Mouse (Mus musculus): ENCODE data around the gene Nxf1. TPM values are rescaled to one million over a fixed set of nuclear protein-coding genes. Genes with fewer than 3 reads are reported as not detected.

The Nxf1 gene
- total RNA-seq, 2 experiments from 2014 or later, result 61.9 to 73.6 TPM

DNA sequence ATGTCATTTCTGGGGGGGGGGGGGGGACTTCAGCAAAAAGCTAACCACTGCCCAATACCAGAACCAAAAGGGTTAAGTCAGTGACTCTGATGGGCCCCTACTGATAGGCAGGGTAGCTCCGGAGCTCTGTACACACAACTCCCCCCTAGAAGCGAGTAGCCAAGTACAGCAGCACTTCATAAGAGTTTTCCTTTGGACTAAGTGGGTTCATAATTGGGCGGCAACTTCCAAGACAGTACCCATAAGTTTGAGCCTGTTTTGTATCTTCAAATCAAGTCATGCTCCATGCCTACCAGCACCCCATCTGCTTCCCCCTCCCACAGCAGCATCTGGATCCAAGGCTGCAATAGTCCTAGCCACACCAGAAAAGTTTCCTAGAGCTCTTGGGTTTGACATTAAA lies 1.2 kb upstream of the Nxf1 start:
- no peak for DNase-seq (ENCODE audit: low spot score in 2 of 2)
- intact Hi-C loops (cut with DNase I), result no loop called here

DNA sequence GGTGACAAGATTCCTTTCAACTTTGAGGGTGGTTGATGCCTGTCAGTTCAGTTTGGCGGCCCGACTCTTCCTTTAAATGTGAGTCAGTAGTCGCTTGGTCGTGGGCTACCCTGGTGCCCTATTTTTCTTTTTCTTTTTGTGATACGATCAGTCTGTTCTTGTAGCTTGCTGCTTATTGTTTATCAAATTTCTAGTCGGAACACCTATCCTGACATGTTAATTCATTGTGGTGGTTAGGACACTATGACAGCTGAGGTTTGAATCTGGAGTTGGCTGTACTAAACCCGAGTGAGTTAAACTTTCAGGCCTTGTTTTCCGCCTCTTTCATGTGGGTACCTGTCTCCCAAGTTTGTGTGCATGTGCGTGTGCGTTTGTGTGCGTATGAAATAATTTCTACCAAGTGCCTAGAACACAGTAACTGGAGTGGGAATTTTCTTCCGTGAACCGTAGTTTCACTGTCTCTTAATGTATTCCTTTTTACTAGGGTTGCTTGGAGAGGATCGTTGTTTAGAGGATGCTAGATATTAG lies 662 bp downstream of the Nxf1 start:
- intact Hi-C loops (cut with DNase I), result no loop called here
- no peak for DNase-seq (ENCODE audit: low spot score in 2 of 2)

DNA sequence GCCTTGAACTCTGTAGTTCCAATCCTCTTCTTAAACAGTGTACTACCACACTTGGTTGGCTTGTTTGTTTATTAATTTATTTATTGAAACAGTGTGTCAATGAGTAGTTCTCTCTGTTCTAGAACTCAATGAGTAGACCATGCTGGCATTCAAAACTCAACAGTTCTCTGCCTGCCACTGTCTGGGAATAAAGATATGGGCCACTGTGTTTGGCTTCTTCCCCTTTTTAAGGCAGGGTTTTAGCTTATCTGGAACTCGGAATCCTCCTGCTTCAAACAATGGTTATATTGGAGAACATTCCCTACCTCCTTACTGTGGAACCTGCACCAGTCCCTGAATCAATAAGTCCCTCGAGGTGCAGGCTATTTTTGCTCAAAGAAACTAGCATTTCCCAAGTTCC lies 2.0 kb downstream of the Nxf1 start:
- DNase-seq (ENCODE audit: low spot score in 2 of 2), result no peak
- intact Hi-C loops (cut with DNase I), result no loop called here

DNA sequence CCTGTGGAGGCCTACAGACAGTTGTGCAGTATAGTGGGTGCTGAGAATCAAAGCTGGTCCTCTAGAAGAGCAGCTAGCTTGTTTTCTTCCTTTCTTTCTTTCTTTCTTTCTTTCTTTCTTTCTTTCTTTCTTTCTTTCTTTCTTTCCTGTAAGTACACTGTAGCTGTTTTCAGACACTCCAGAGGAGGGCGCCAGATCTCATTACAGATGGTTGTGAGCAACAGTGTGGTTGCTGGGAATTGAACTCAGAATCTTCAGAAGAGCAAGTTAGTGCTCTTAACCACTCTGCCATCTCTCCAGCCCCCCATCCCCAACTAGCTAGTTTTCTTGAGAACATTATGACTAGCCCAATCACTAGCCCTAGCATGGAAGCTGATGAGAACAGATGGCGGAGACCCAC lies 3.9 kb downstream of the Nxf1 start:
- no peak for DNase-seq (ENCODE audit: low spot score in 2 of 2)
- intact Hi-C loops (cut with DNase I), result no loop called here

DNA sequence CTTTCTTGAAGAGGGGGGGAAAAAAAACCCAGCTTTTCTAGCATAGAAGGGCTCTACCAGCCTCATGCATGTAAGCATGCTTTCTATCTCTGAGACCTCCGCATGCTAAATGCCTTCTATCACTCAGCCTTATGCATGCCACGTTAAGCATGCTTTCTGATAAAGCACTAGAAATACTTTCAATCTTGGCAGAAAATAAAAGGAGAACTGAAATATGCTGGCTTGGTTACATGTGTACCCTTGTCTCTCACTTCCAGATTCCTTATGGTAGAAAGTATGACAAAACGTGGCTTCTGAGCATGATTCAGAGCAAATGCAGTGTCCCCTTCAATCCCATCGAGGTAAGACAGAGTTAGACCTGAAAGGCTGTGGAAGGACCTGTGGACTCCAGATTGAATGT lies 6.4 kb downstream of the Nxf1 start:
- DNase-seq (ENCODE audit: low spot score in 2 of 2), result no peak
- intact Hi-C loops (cut with DNase I), result no loop called here

DNA sequence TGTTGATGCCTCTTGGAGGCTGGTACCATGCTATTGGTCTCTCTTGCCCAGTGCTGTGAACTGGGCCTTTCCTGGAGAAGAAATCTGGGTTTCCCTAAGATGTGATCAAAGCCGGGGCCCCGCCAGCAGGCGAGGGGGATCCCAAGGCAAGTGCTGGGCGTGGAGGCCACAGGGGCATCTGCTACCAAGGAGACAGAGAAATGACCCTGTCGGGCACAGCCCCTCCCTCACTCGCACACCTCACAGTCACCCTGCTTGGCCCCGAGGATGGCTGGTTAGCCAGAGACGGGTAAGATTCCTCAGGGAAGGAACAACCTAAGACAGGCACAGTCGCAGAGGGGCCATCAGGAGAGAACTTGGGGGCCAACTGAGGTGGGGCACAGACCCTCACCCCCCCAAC lies 8.7 kb downstream of the Nxf1 start:
- DNase-seq (ENCODE audit: low spot score in 2 of 2), result no peak
- intact Hi-C loops (cut with DNase I), result no loop called here

DNA sequence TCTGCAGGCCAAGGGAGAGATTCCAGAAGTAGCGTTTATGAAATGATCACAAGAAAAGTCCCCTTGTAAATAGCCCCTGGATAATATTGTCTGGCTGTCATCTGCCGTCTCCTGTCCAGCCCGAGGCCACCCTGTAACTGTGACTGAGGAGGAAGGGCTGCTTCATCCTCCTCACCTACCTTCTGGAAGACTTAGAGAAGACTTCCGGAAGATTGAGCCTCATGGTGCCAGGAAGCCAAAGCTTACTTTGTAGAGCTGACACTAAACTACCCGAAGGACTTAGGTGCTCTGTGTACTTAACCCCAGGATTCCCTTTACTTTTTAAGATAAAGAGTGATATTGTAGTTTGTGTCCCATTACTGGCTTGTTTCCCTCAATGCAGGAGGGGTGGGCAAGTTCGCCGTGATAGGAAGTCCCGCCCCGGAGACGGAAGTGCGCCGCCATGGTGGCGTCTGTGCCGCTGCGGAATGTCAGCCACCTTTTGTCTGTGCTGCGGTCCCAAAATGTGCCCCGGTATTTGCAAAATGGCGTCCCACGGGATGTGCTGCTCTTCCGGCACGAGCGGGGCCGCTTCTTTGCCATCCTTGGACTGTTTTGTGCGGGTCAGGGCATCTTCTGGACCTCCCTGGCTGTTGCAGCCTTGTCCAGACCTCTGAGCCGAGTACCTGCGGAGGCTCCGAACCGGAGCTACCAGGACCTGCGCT lies 13.8 kb downstream of the Nxf1 start, which contains the start of gene Tmem223:
TSS of gene Tmem223 (plus strand) at position 430 of the 704 bp plus-strand sequence.
- peak; percentile 81 to 84 for DNase-seq (ENCODE audit: low spot score in 2 of 2)
- intact Hi-C loops (cut with DNase I), result no loop called here

DNA sequence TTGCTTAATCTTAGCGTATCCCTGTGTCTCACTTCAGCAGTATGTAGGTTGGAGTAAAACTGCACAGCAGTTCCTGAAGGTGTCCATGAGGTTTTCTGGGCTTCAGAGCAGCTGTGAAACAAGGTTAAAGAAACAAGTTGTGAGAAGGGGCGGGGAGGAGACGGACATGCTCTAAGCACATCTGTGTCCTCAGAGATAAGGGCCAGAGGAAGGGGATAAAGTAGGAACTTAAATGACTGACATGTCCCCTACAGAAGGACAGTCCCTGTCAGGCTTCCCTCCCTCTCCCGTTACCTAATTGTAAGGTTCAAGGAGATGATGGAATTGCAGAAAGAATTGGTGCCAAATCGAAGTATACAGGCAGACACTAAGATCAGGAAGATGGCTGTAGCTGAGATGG lies 16.1 kb downstream of the Nxf1 start:
- no peak for DNase-seq (ENCODE audit: low spot score in 2 of 2)
- intact Hi-C loops (cut with DNase I), result no loop called here

DNA sequence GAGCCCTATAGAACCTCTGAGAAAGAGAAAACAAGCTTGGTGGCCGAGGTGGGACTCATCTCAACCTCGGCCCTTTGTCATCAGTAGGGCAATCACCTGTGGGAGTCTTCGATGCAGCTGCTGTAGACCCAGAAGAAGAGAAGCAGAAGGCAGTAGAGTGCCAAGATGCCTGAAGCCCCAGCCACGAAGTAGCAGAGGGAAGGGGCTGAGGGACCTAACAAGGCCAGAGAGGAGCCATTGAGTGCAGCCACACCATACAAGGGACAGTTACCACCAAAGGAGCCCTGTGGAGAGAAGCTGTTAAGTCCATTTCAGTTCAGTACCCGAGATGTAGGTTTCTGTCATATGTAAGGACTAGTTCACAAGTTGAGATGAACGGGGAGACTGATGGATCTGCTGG lies 16.5 kb downstream of the Nxf1 start:
- intact Hi-C loops (cut with DNase I), result no loop called here
- DNase-seq (ENCODE audit: low spot score in 2 of 2), result no peak

DNA sequence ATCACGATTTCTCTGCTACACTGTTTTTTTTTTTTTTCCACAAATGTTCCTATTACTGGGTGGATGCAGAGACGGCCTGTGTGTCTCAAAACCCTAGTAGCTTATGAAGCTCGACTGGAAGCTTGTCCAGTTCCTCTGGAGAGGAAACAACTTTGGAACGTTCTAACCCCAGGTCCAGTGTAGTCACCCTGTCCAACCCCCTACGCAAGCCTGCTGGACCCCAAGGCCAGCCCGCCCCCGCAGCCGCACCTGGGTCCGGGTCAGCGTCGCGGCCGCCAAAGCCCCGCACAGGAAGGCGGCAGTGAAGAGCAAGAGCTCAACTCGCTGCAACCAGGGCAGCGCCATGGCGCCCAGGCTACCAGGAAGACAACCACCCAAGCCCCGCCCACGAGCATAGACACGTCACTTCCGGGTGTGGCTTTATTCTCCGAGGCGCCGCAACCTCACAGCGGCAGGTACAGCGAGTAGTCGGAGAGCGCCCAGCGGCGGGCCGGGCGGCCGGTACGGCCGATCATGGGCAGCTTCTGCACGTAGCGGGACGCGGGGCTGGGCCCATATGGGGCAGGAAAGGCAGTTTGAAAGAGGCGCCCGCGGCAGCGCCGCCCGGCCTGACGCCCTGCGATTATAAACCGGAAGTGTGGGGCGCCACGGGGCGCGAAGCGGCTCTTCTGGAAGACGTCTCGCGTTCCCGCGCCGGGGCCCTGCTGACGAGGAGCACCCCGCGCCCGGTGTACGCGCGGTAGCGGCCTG lies 17.4 kb downstream of the Nxf1 start, which contains the start of gene Tmem179b:
TSS of gene Tmem179b (minus strand) at position 382 of the 750 bp plus-strand sequence.
- intact Hi-C loops (cut with DNase I), result no loop called here
- DNase-seq (ENCODE audit: low spot score in 2 of 2), result peak; percentile 96

DNA sequence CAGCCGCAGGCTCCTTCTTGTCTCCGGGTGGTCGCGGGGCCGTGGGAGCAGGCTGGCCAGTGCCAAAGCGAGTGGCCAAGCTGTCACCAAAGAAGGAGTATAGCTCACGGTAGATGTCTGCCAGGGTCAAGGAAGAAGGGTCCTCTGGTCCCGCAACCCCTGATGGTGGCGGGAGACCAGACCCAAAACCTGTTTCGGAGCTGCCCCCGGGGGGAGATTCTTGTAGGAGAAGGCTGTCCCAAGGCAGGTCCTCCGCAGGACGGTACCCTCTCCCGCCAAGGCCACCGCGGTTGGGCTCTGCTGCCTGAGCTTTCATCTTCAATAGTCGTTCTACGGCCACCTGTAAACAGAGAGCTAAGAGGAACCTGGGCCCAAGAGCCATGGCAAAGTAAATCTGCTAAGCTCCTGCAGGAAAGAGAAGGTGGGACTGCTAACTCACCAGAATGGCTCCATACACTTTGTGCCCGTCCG lies 18.1 kb downstream of the Nxf1 start:
- intact Hi-C loops (cut with DNase I), result no loop called here
- DNase-seq (ENCODE audit: low spot score in 2 of 2), result no peak

DNA sequence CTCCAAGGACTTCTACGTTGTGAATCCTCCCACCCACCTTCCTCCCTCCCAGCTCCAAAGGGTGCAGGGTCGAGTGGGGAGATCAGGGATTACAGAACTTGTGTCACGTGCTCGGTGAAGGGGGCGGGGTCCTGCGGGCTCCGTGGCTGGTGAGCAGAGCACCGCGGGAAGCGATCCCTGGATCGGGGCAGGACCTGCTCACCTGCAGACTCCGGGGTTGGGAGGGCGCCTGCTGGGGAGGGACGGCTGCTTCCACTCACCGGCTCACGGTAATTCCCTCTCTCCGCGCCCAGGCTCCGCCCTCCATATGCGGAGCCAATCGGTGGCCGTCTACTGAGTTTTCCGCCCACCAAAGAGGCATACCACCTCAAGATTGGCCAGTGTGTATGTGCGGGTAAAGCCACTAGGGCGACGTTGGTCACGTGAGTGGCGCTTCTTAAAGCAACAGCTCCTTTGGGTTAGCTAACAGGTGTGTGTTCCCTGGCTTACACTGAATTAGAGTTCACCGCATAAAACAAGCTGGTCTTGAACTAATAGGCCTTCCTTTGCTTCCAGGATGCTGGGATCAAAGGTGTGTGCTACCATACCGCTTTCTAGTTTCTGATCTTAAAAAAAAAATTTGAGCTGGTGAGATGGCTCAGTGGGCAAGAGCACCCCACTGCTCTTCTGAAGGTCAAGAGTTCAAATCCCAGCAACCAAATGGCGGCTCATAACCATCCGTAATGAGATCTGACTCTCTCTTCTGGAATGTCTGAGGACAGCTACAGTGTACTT lies 29.3 kb downstream of the Nxf1 start, which contains the start of gene Taf6l:
TSS of gene Taf6l (minus strand) at position 410 of the 774 bp plus-strand sequence.
- intact Hi-C loops (cut with DNase I), result no loop called here
- peak; percentile 94 to 97 for DNase-seq (ENCODE audit: low spot score in 2 of 2)

DNA sequence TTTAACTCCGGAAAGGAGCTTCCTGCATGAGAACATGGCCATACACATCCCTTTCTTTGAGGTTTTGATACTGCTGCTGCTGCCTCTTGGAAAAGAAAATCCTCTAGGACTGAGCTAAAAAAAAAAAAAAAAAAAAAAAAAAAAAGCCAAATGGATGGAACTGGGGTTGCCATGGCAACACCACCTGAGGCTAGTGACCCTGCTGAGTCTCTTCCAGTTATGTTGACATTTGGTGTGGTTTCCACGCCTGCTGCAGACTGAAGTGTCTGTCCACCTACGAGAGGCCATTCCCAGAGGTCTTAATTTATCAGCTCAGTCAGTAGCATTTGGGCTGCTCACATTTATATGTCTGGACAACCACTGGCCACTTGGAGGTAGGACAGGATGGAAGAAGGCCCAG lies 31.6 kb downstream of the Nxf1 start:
- DNase-seq (ENCODE audit: low spot score in 2 of 2), result no peak
- intact Hi-C loops (cut with DNase I), result no loop called here

DNA sequence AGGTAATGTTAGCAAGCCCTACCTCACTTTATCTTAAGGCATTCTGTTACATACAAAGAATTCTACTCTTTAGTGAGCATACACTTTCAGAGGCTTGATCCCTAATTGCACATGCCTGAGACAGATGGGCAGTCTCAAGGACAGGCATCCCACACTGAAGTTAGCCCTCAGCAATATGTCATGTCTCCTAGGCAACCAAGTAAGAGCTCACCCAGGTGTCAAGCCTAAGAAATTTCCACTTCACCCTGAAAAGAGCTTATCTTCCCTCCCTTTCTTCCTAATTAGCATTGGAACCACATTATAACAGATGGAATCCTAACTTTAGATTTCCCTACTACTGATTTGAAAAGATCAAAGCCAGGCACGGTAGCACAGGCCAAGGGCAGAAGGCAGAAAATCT lies 32.3 kb downstream of the Nxf1 start:
- peak in 1 of 2 experiments; percentile 38 for DNase-seq (ENCODE audit: low spot score in 2 of 2)
- intact Hi-C loops (cut with DNase I), result no loop called here

DNA sequence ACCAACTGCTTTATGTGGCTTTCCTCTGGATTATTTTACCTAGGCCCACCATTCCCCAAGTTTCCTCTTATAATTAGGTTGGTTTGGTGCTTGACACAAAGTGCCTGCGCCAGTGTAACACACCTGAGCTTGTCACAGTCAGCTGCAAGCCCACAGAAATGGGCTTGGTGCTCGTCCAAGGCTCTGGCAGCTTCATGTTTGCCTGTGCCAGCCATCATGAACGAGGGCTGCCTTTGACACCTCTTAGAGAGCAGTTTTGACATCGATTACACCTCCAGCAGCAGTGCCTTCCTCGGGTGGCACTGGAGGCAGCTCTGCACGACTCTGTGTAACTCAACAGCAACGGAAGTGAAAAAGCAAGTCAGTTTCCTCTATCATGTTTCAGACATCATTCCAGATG lies 33.3 kb downstream of the Nxf1 start:
- intact Hi-C loops (cut with DNase I), result no loop called here
- peak in 1 of 2 experiments; percentile 51 for DNase-seq (ENCODE audit: low spot score in 2 of 2)

DNA sequence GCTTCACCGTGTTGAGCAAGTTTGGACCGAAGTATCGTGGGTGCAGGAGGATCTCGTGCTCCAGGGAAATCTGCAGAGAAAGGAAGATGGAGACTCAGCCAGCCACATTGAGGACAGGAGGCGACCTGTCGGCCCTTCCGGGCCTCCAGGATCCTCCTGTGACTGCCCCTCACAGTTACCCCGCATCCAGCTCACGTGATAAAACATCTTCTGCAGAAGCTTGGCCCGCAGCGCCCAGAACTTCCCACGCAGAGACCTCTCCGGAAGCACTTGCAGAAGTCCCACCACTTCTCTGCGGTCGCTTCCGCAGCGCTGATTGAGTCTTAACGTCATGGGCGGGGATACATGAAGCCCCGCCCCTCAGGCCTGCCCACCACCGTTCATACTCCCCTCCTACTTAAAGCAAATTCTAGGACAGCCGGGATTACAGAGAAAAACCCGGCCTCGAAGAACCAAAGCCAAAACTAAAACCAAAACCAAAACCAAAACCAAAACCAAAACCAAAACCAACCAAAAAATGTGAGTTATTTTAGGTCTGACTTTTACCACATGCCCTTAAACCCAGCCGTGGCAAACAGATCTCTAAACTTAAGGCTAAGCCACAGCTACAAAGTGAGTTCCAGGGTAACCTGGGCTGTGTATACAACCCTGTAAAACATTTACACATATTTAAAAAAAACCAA lies 41.5 kb downstream of the Nxf1 start, which contains the start of gene Polr2g:
TSS of gene Polr2g (minus strand) at position 314 of the 683 bp plus-strand sequence.
- intact Hi-C loops (cut with DNase I), result no loop called here
- peak; percentile 92 to 95 for DNase-seq (ENCODE audit: low spot score in 2 of 2)

DNA sequence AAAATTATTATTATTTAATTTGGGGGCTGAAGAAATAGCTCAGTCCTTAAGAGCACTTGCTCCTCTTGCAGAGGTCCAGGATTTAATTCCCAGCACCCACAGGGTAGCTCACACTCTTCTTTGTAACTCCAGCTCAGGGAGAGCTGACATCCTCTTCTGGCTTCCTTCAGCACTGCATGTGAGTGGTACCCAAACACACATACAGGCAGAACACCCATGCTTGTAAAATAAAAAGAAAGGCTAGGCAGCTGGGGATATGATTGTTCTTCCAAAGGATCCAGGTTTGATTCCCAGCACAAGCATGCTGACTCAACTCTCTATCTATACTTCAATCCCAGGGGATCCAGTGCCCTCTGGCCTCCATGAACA lies 42.1 kb downstream of the Nxf1 start:
- intact Hi-C loops (cut with DNase I), result no loop called here
- no peak for DNase-seq (ENCODE audit: low spot score in 2 of 2)

DNA sequence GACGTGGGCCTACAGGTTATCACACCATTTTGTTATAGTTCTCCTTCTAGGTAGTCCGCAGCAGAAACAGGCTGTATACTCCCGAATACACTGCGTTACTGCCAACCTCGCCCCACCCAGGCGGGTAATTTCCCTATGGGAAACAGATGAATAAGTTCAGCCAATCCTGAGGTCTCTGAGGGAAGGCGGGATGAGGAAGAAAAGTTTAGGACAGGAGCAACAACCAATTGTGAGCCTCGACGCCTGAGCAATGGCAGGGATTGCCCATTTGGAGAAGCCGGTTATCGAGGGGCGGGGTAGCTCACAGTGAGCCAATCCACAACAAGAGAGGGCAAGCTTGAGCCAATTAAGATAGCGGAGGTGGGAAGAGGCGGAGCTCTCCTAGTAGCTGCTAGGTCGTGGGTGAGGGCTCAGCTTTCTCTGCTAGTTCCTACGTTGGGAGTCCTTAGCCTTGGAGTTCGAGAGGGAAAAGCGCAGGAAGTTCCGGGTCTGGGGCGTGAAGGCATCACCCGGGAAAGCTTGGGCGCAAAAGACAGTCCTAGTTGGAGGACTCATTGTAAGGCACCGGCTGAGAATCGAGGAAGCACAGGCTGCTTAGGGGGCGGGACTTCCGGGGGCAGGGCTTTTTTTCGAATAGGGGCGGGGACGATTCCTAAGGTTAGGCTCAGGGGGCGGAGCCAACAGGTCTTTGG lies 45.4 kb downstream of the Nxf1 start, which contains the start of gene Zbtb3:
TSS of gene Zbtb3 (plus strand) at position 426 of the 692 bp plus-strand sequence.
- intact Hi-C loops (cut with DNase I), result no loop called here
- peak; percentile 95 to 98 for DNase-seq (ENCODE audit: low spot score in 2 of 2)

All from left cerebral cortex, postnatal 14 days (tissue).